Mouse (Mus musculus): ENCODE data around the gene Ptprz1. TPM values are rescaled to one million over a fixed set of nuclear protein-coding genes. Genes with fewer than 3 reads are reported as not detected.
A peak's percentile ranks its signal among the peaks of the same experiment; 100 is the strongest.

Ptprz1 gene
- 169 and 237 TPM in 2 replicates for total RNA-seq (2014; rRNA removed)
- polyA plus RNA-seq (2015; fragmentation: Nextera tagmentation; extraction: Ambion mirVana), result 78.2 and 115 TPM in 2 replicates

GRCm38 (mm10) chr6:22874781-22875613 lies at the start of gene Ptprz1:
Gene Ptprz1, plus strand, starts transcription at chr6:22875502.
- Histone ChIP-seq H3K9ac (peak within 1 kb of the TSS; percentile 78), H3K4me3 (ENCODE audit: low read depth, low read length) (peak within 1 kb of the TSS; percentile 79), H3K27me3 (ENCODE audit: insufficient read depth, low read length) (no peaks in the 10 kb centered on the region), H3K9me3 (ENCODE audit: low read length) (no peaks in the 10 kb centered on the region), H3K27ac (ENCODE audit: low read depth, low read length) (peak within 1 kb of the TSS; percentile 78), H3K36me3 (ENCODE audit: insufficient read depth) (no peaks in the 10 kb centered on the region), H3K4me1 (ENCODE audit: insufficient read depth) (no peaks in the 10 kb centered on the region), H3K4me2 (ENCODE audit: low read depth) (peak within 1 kb of the TSS; percentile 84)
- DNase-seq (peak; percentile 92), ATAC-seq (peak; percentile 93)
- WGBS, result 1% methylated on average over 41 of the region's 44 CpGs
- TF ChIP-seq CTCF (IDR thresholded peaks at IDR 0.05; ENCODE audit: low read depth), result no peak

- 4% methylated on average over 7 of the region's 7 CpGs for WGBS
Observed at GRCm38 (mm10) chr6:22833637-22834036, 41.7 kb upstream of the Ptprz1 start.

GRCm38 (mm10) chr6:22834100-22834970 lies 41.0 kb upstream of the Ptprz1 start:
- DNase-seq, result peak; percentile 86
- Histone ChIP-seq H3K4me1 (ENCODE audit: insufficient read depth) (peaks cover 11% of the 10 kb centered on the region), H3K9ac (0 out of 2 replicates have a peak overlapping the region, but pooled peaks have one; percentile 23), H3K4me2 (ENCODE audit: low read depth) (peak overlapping the region; percentile 38), H3K36me3 (ENCODE audit: insufficient read depth) (no peaks in the 10 kb centered on the region), H3K4me3 (ENCODE audit: low read depth, low read length) (no peak overlapping the region), H3K27me3 (ENCODE audit: insufficient read depth, low read length) (no peaks in the 10 kb centered on the region), H3K27ac (ENCODE audit: low read depth, low read length) (peak overlapping the region; percentile 83), H3K9me3 (ENCODE audit: low read length) (no peaks in the 10 kb centered on the region; the same call in 1 of the 2 replicates)
- no peak for TF ChIP-seq CTCF (IDR thresholded peaks at IDR 0.05; ENCODE audit: low read depth)
- 16% methylated on average over 19 of the region's 19 CpGs for WGBS
- peak; percentile 97 for ATAC-seq

More at GRCm38 (mm10) chr6:22833637-22834036, 41.7 kb upstream of the Ptprz1 start:
- DNase-seq, result peak; percentile 74
- no peak for TF ChIP-seq CTCF (IDR thresholded peaks at IDR 0.05; ENCODE audit: low read depth)
- peak overlapping the region; percentile 83 for H3K27ac ChIP-seq (ENCODE audit: low read depth, low read length)
- H3K36me3 ChIP-seq (ENCODE audit: insufficient read depth), result no peaks in the 10 kb centered on the region
- peak; percentile 73 for ATAC-seq
- peak overlapping the region; percentile 38; the same call in 1 of the 2 replicates for H3K4me2 ChIP-seq (ENCODE audit: low read depth)
- no peaks in the 10 kb centered on the region for H3K27me3 ChIP-seq (ENCODE audit: insufficient read depth, low read length)
- peaks cover 11% of the 10 kb centered on the region for H3K4me1 ChIP-seq (ENCODE audit: insufficient read depth)
- no peaks in the 10 kb centered on the region; the same call in 1 of the 2 replicates for H3K9me3 ChIP-seq (ENCODE audit: low read length)
- no peak overlapping the region for H3K9ac ChIP-seq
- no peak overlapping the region for H3K4me3 ChIP-seq (ENCODE audit: low read depth, low read length)

GRCm38 (mm10) chr6:22875614-22876541 lies 576 bp downstream of the Ptprz1 start:
- Histone ChIP-seq H3K27me3 (ENCODE audit: insufficient read depth, low read length) (no peaks in the 10 kb centered on the region), H3K4me3 (ENCODE audit: low read depth, low read length) (peak overlapping the region; percentile 79), H3K9ac (peak overlapping the region; percentile 78), H3K4me1 (ENCODE audit: insufficient read depth) (no peaks in the 10 kb centered on the region), H3K27ac (ENCODE audit: low read depth, low read length) (peak overlapping the region; percentile 78), H3K9me3 (ENCODE audit: low read length) (no peaks in the 10 kb centered on the region), H3K4me2 (ENCODE audit: low read depth) (peak overlapping the region; percentile 84), H3K36me3 (ENCODE audit: insufficient read depth) (no peaks in the 10 kb centered on the region)
- DNase-seq, result peak; percentile 66
- ATAC-seq, result peak; percentile 64
- peak; percentile 37; the same call in 1 of the 2 replicates for TF ChIP-seq CTCF (IDR thresholded peaks at IDR 0.05; ENCODE audit: low read depth)
- 1% methylated on average over 45 of the region's 45 CpGs for WGBS

GRCm38 (mm10) chr6:22887978-22888377 lies 12.7 kb downstream of the Ptprz1 start:
- ATAC-seq, result peak; percentile 92
- Histone ChIP-seq H3K4me2 (ENCODE audit: low read depth) (no peak overlapping the region), H3K4me3 (ENCODE audit: low read depth, low read length) (no peak overlapping the region), H3K4me1 (ENCODE audit: insufficient read depth) (peaks cover 7% of the 10 kb centered on the region; the same call in 1 of the 2 replicates), H3K27me3 (ENCODE audit: insufficient read depth, low read length) (no peaks in the 10 kb centered on the region), H3K27ac (ENCODE audit: low read depth, low read length) (0 out of 2 replicates have a peak overlapping the region, but pooled peaks have one; percentile 42), H3K36me3 (ENCODE audit: insufficient read depth) (no peaks in the 10 kb centered on the region), H3K9ac (no peak overlapping the region), H3K9me3 (ENCODE audit: low read length) (no peaks in the 10 kb centered on the region)
- TF ChIP-seq CTCF (IDR thresholded peaks at IDR 0.05; ENCODE audit: low read depth), result no peak
- peak; percentile 84 for DNase-seq
- WGBS, result 48% methylated on average over 6 of the region's 6 CpGs

- Histone ChIP-seq H3K36me3 (ENCODE audit: insufficient read depth) (no peaks in the 10 kb centered on the region), H3K27ac (ENCODE audit: low read depth, low read length) (peak overlapping the region; percentile 36; the same call in 1 of the 2 replicates), H3K9me3 (ENCODE audit: low read length) (no peaks in the 10 kb centered on the region), H3K4me2 (ENCODE audit: low read depth) (no peak overlapping the region), H3K9ac (no peak overlapping the region), H3K4me3 (ENCODE audit: low read depth, low read length) (no peak overlapping the region), H3K4me1 (ENCODE audit: insufficient read depth) (peaks cover 7% of the 10 kb centered on the region; the same call in 1 of the 2 replicates), H3K27me3 (ENCODE audit: insufficient read depth, low read length) (no peaks in the 10 kb centered on the region)
- no peak for TF ChIP-seq CTCF (IDR thresholded peaks at IDR 0.05; ENCODE audit: low read depth)
- ATAC-seq (no peak), DNase-seq (no peak)
- WGBS, result 94% methylated on average over 8 of the region's 8 CpGs
Observed at GRCm38 (mm10) chr6:22889333-22889732, 14.0 kb downstream of the Ptprz1 start.

Measured in forebrain, postnatal 0 days (tissue).